Mouse (Mus musculus) MEL (cell line): ENCODE results near the gene Plekhb2. TPM values are rescaled to one million over a fixed set of nuclear protein-coding genes. Genes with fewer than 3 reads are reported as not detected.

Source experiments
- DNase-seq: peaks from one replicate; pipeline ENCODE4 v3.0.0; 2011; ENCODE audit warnings: low read depth, low spot score
- H3K27ac ChIP-seq: 2 replicates; pipeline ENCODE4 v1.5.1; 2012; ENCODE audit warnings: low read depth, mild to moderate bottlenecking, control low read depth, low read length, moderate library complexity; ENCODE audit not compliant: control insufficient read depth
- H3K27me3 ChIP-seq, 2 experiments: fragments of 150-350 bp in 1 of 2; sonication (generic) in 1 of 2; 2 replicates each; pipeline ENCODE4 v1.6.1; 2012; ENCODE audit warnings: low read length in 2 of 2, mild to moderate bottlenecking in 2 of 2, improper control_type of control experiment in 1 of 2, moderate library complexity in 1 of 2; ENCODE audit not compliant: insufficient read depth in 2 of 2, control insufficient read depth in 1 of 2
- H3K36me3 ChIP-seq, 2 experiments: 2 replicates each; pipeline ENCODE4 v1.6.1; 2012 to 2014; ENCODE audit warnings: low read length in 2 of 2, improper control_type of control experiment in 1 of 2, inconsistent platforms in 1 of 2, mild to moderate bottlenecking in 1 of 2; ENCODE audit not compliant: insufficient read depth in 2 of 2, control insufficient read depth in 1 of 2
- H3K4me1 ChIP-seq, 2 experiments: fragments of 150-350 bp in 1 of 2; sonication (generic) in 1 of 2; 2 replicates each; pipeline ENCODE4 v1.6.1; 2012; ENCODE audit warnings: low read length in 2 of 2, improper control_type of control experiment in 1 of 2, mild to moderate bottlenecking in 1 of 2; ENCODE audit not compliant: insufficient read depth in 2 of 2, control insufficient read depth in 1 of 2
- H3K4me3 ChIP-seq, 2 experiments: fragments of 150-350 bp in 1 of 2; sonication (generic) in 1 of 2; 2 replicates each; pipeline ENCODE4 v1.5.1; 2012; ENCODE audit warnings: low read depth in 2 of 2, low read length in 2 of 2, mild to moderate bottlenecking in 2 of 2, moderate library complexity in 2 of 2, control low read depth in 1 of 2, improper control_type of control experiment in 1 of 2; ENCODE audit not compliant: control insufficient read depth in 1 of 2, insufficient read depth in 1 of 2
- H3K79me2 ChIP-seq: 2 replicates; pipeline ENCODE4 v1.6.1; 2012; ENCODE audit warnings: mild to moderate bottlenecking, low read length, moderate library complexity; ENCODE audit not compliant: control insufficient read depth, poor library complexity, insufficient read depth
- H3K9ac ChIP-seq: 2 replicates; pipeline ENCODE4 v1.6.1; 2012; ENCODE audit warnings: low read depth, mild to moderate bottlenecking, control low read depth, low read length, moderate library complexity; ENCODE audit not compliant: control insufficient read depth, poor library complexity, severe bottlenecking
- H3K9me3 ChIP-seq: fragments of 150-350 bp; sonication (generic); replicated peaks from 2 replicates; pipeline ENCODE4 v1.6.1; 2012; ENCODE audit warnings: mild to moderate bottlenecking, low read length, improper control_type of control experiment, moderate library complexity; ENCODE audit not compliant: insufficient read depth
- BHLHE40 ChIP-seq: IDR thresholded peaks from 2 replicates; pipeline ENCODE4 v1.6.1; 2012; ENCODE audit warnings: low read depth, mild to moderate bottlenecking, inconsistent platforms, low read length, improper control_type of control experiment, borderline replicate concordance
- E2F4 ChIP-seq: IDR thresholded peaks from 2 replicates; pipeline ENCODE4 v1.6.1; 2011; ENCODE audit warnings: low read depth, low read length, improper control_type of control experiment, borderline replicate concordance
- ELF1 ChIP-seq: IDR thresholded peaks from 2 replicates; pipeline ENCODE4 v1.6.1; 2014; ENCODE audit warnings: low read depth, mild to moderate bottlenecking, inconsistent platforms, low read length, improper control_type of control experiment, moderate library complexity
- ETS1 ChIP-seq: IDR thresholded peaks from 2 replicates; pipeline ENCODE4 v1.6.1; 2012; ENCODE audit warnings: low read depth, mild to moderate bottlenecking, inconsistent platforms, low read length, improper control_type of control experiment, moderate library complexity
- GABPA ChIP-seq: IDR thresholded peaks from 2 replicates; pipeline ENCODE4 v1.6.1; 2012; ENCODE audit warnings: low read depth, mild to moderate bottlenecking, inconsistent platforms, low read length, improper control_type of control experiment, moderate library complexity
- MAFK ChIP-seq: IDR thresholded peaks from 2 replicates; pipeline ENCODE4 v1.6.1; 2011; ENCODE audit warnings: low read depth, mild to moderate bottlenecking, low read length, improper control_type of control experiment, borderline replicate concordance
- MEF2A ChIP-seq: IDR thresholded peaks from 2 replicates; pipeline ENCODE4 v1.6.1; 2014; ENCODE audit warnings: low read depth, mild to moderate bottlenecking, inconsistent platforms, low read length, improper control_type of control experiment; ENCODE audit not compliant: poor library complexity, insufficient replicate concordance, severe bottlenecking; ENCODE audit errors: extremely low read depth
- MXI1 ChIP-seq: IDR thresholded peaks from 2 replicates; pipeline ENCODE4 v1.6.1; 2011; ENCODE audit warnings: mild to moderate bottlenecking, low read depth, low read length, improper control_type of control experiment
- MYB ChIP-seq: IDR thresholded peaks from 2 replicates; pipeline ENCODE4 v1.6.1; 2011; ENCODE audit warnings: mild to moderate bottlenecking, low read depth, low read length, improper control_type of control experiment
- NELFE ChIP-seq: IDR thresholded peaks from 2 replicates; pipeline ENCODE4 v1.6.1; 2011; ENCODE audit warnings: low read depth, low read length, improper control_type of control experiment
- POLR2A ChIP-seq, 2 experiments: IDR thresholded peaks; 2 replicates each; pipeline ENCODE4 v1.6.1; 2011 to 2012; ENCODE audit warnings: low read length in 2 of 2, mild to moderate bottlenecking in 2 of 2, control low read depth in 1 of 2, improper control_type of control experiment in 1 of 2, low read depth in 1 of 2, moderate library complexity in 1 of 2; ENCODE audit not compliant: control insufficient read depth in 1 of 2, insufficient read depth in 1 of 2, poor library complexity in 1 of 2
- POLR2AphosphoS2 ChIP-seq: IDR thresholded peaks from 2 replicates; pipeline ENCODE4 v1.6.1; 2011; ENCODE audit warnings: low read length, improper control_type of control experiment
- POLR2AphosphoS5 ChIP-seq: IDR thresholded peaks from 2 replicates; pipeline ENCODE4 v1.6.1; 2012; ENCODE audit warnings: low read depth, borderline replicate concordance, mild to moderate bottlenecking, inconsistent platforms, low read length, moderate library complexity, mixed read lengths
- RAD21 ChIP-seq: IDR thresholded peaks from 2 replicates; pipeline ENCODE4 v1.6.1; 2011; ENCODE audit warnings: mild to moderate bottlenecking, low read depth, low read length, improper control_type of control experiment
- SIN3A ChIP-seq: IDR thresholded peaks from 2 replicates; pipeline ENCODE4 v1.6.1; 2012; ENCODE audit warnings: low read length, improper control_type of control experiment, inconsistent platforms
- TAL1 ChIP-seq: IDR thresholded peaks from 2 replicates; pipeline ENCODE4 v1.6.1; 2012; ENCODE audit warnings: mild to moderate bottlenecking, inconsistent platforms, low read length, moderate library complexity, mixed read lengths
- TCF12 ChIP-seq: IDR thresholded peaks from 2 replicates; pipeline ENCODE4 v1.6.1; 2014; ENCODE audit warnings: low read depth, mild to moderate bottlenecking, inconsistent platforms, low read length, improper control_type of control experiment, moderate library complexity
- UBTF ChIP-seq: IDR thresholded peaks from 2 replicates; pipeline ENCODE4 v1.6.1; 2012; ENCODE audit warnings: low read depth, mild to moderate bottlenecking, inconsistent platforms, low read length, improper control_type of control experiment, moderate library complexity, borderline replicate concordance; ENCODE audit not compliant: insufficient read depth
- USF1 ChIP-seq: IDR thresholded peaks from 2 replicates; pipeline ENCODE4 v1.6.1; 2014; ENCODE audit warnings: low read depth, mild to moderate bottlenecking, inconsistent platforms, low read length, improper control_type of control experiment, moderate library complexity
- USF2 ChIP-seq, 2 experiments: IDR thresholded peaks; 2 replicates each; pipeline ENCODE4 v1.6.1; 2011 to 2012; ENCODE audit warnings: improper control_type of control experiment in 2 of 2, low read length in 2 of 2, borderline replicate concordance in 1 of 2, inconsistent platforms in 1 of 2, low read depth in 1 of 2, mild to moderate bottlenecking in 1 of 2; ENCODE audit not compliant: insufficient read depth in 1 of 2
- ZNF384 ChIP-seq: IDR thresholded peaks from 2 replicates; pipeline ENCODE4 v1.6.1; 2012; ENCODE audit warnings: low read depth, mild to moderate bottlenecking, inconsistent platforms, low read length, improper control_type of control experiment
- polyA plus RNA-seq, 2 experiments: library from polyadenylated mRNA; stranded (reverse) in 1 of 2; unstranded in 1 of 2; fragments of >175 nt in 1 of 2; fragments of >200 nt in 1 of 2; gene quantifications; 2 replicates each; pipeline versions ENCODE4 v1.2.1 to v1.2.4; 2012; ENCODE audit warnings: low replicate concordance in 2 of 2, low read depth in 1 of 2; ENCODE audit not compliant: insufficient read length in 2 of 2, insufficient read depth in 1 of 2, missing spikeins in 1 of 2
- total RNA-seq: library from RNA; depleted of rRNA; stranded (reverse); fragments of 300-350 nt; gene quantifications from 2 replicates; pipeline ENCODE4 v1.2.3, GENCODE M21; 2012

The Plekhb2 gene
- total and polyA plus RNA-seq, 3 experiments = 16.8 to 22.2 TPM; not detected in 1

- DNase-seq = no peak
- peaks cover 57% of the 10 kb centered on the region for H3K79me2 ChIP-seq
- no peaks in the 10 kb centered on the region for H3K27me3 ChIP-seq
- H3K9ac ChIP-seq = no peak overlapping the region
- peaks cover 3 to 30% of the 10 kb centered on the region in 2 experiments for H3K36me3 ChIP-seq
- no peak overlapping the region for H3K4me3 ChIP-seq
- H3K27ac ChIP-seq = no peak overlapping the region
- H3K9me3 ChIP-seq = no peaks in the 10 kb centered on the region
- no peaks in the 10 kb centered on the region for H3K4me1 ChIP-seq
- no peak for TF ChIP-seq POLR2AphosphoS5
- TF ChIP-seq GABPA = no peak
- no peak for TF ChIP-seq POLR2A (IDR thresholded peaks at IDR 0.05; ENCODE audit: control insufficient read depth in 1 of 2, insufficient read depth in 1 of 2, low read depth in 1 of 2, low read length in 2 of 2, poor library complexity in 1 of 2)
- no peak for TF ChIP-seq UBTF
- no peak for TF ChIP-seq USF1
- TF ChIP-seq ETS1 = no peak
- TF ChIP-seq MAFK = no peak
- TF ChIP-seq MYB = no peak
- TF ChIP-seq E2F4 = no peak
- TF ChIP-seq SIN3A = no peak
- TF ChIP-seq ELF1 = no peak
- TF ChIP-seq USF2 (IDR thresholded peaks at IDR 0.05; ENCODE audit: borderline replicate concordance in 1 of 2, insufficient read depth in 1 of 2, low read depth in 1 of 2, low read length in 2 of 2) = no peak
- no peak for TF ChIP-seq MEF2A
Observed at GRCm38 (mm10) chr1:34830934-34831333, 18.8 kb upstream of the Plekhb2 start.

- H3K27me3 ChIP-seq = no peaks in the 10 kb centered on the region
- DNase-seq = no peak
- H3K9ac ChIP-seq = no peak overlapping the region
- H3K36me3 ChIP-seq = peaks cover 3 to 30% of the 10 kb centered on the region in 2 experiments
- H3K4me1 ChIP-seq = no peaks in the 10 kb centered on the region
- TF ChIP-seq POLR2AphosphoS2 = no peak
- no peak for TF ChIP-seq MXI1
- no peak for TF ChIP-seq MYB
- TF ChIP-seq TCF12 = no peak
- TF ChIP-seq ETS1 = no peak
- TF ChIP-seq NELFE = no peak
- no peak for TF ChIP-seq BHLHE40
- no peak for TF ChIP-seq RAD21
- no peak for TF ChIP-seq ZNF384
- TF ChIP-seq ELF1 = no peak
- TF ChIP-seq TAL1 = no peak
- TF ChIP-seq, all 39 proteins: peak for 0
- H3K4me3 ChIP-seq = no peak overlapping the region
- no peaks in the 10 kb centered on the region for H3K9me3 ChIP-seq
- no peak overlapping the region for H3K27ac ChIP-seq
- peaks cover 61% of the 10 kb centered on the region for H3K79me2 ChIP-seq
Observed at GRCm38 (mm10) chr1:34831381-34831780, 18.4 kb upstream of the Plekhb2 start.
